Mouse (Mus musculus): ENCODE results near the gene Psmb8.

GRCm38 (mm10) chr17:34234926-34235325 lies 37.4 kb downstream of the Psmb8 start:
- TF ChIP-seq MYOD1 (IDR thresholded peaks at IDR 0.05; ENCODE audit: control insufficient read depth in 1 of 3, insufficient read length in 2 of 3, low read depth in 2 of 3) = no peak
- TF ChIP-seq POLR2A (IDR thresholded peaks at IDR 0.05; ENCODE audit: insufficient read length, low read depth) = no peak
